Mouse (Mus musculus) E14TG2a.4 (cell line): ENCODE data around the gene Tut1.

ENCODE experiments used
- CTCF ChIP-seq: conservative IDR thresholded peaks from 2 replicates; pipeline ENCODE4 v1.5.1; 2014; ENCODE audit warnings: low read length
- NANOG ChIP-seq: IDR thresholded peaks from 2 replicates; pipeline ENCODE4 v1.6.1; 2014; ENCODE audit warnings: borderline replicate concordance, low read length, mixed read lengths
- POU5F1 ChIP-seq: IDR thresholded peaks from 2 replicates; pipeline ENCODE4 v1.6.1; 2014; ENCODE audit warnings: low read length, borderline replicate concordance

DNA sequence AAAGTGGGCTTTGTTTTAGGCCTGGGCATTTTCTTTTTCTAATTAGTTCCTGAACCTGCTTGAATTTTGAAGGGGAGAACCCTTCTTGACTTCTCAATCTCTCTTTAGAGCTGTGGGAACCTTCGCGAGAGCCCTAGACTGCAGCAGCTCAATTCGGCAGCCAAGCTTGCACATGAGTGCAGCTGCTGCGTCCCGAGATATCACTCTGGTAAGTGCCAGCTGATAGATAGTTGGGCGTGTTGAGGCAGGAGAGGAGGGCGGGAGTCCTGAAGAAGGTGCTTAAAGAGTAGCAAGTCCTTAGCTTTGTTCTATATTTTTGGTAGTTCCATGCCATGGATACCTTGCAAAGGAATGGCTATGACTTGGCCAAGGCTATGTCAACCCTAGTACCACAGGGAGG, 6.7 kb upstream of the Tut1 start:
- TF ChIP-seq CTCF (no peak), POU5F1 (no peak), NANOG (no peak)
